Mouse (Mus musculus) gastrocnemius, adult 2 months (tissue): ENCODE data around the gene Cd207. TPM values are rescaled to one million over a fixed set of nuclear protein-coding genes. Genes with fewer than 3 reads are reported as not detected.

ENCODE experiments used
- DNase-seq: peaks from one replicate; pipeline ENCODE4 v3.0.0; 2022
- H3K27ac ChIP-seq: fragments of 200-600 bp; 2 replicates; pipeline ENCODE4 v1.8.1; 2022; ENCODE audit warnings: mild to moderate bottlenecking
- H3K4me3 ChIP-seq: fragments of 200-600 bp; 2 replicates; pipeline ENCODE4 v1.8.1; 2022; ENCODE audit warnings: mild to moderate bottlenecking, moderate library complexity
- CTCF ChIP-seq: fragments of 200-600 bp; IDR thresholded peaks from 2 replicates; pipeline ENCODE4 v1.8.1; 2022; ENCODE audit warnings: antibody characterized with exemption, mild to moderate bottlenecking, moderate library complexity
- intact Hi-C: fragments of 180-260 bp; cut with DNase I; formaldehyde crosslinking; loops from one replicate; pipeline ENCODE4 v1.15.1; 2025
- total RNA-seq, 2 experiments: library from RNA; stranded (reverse); gene quantifications; 2 replicates each; pipeline ENCODE4 v1.2.3; 2021

Gene Cd207
- total RNA-seq, 2 experiments from 2014 or later: not detected

DNA sequence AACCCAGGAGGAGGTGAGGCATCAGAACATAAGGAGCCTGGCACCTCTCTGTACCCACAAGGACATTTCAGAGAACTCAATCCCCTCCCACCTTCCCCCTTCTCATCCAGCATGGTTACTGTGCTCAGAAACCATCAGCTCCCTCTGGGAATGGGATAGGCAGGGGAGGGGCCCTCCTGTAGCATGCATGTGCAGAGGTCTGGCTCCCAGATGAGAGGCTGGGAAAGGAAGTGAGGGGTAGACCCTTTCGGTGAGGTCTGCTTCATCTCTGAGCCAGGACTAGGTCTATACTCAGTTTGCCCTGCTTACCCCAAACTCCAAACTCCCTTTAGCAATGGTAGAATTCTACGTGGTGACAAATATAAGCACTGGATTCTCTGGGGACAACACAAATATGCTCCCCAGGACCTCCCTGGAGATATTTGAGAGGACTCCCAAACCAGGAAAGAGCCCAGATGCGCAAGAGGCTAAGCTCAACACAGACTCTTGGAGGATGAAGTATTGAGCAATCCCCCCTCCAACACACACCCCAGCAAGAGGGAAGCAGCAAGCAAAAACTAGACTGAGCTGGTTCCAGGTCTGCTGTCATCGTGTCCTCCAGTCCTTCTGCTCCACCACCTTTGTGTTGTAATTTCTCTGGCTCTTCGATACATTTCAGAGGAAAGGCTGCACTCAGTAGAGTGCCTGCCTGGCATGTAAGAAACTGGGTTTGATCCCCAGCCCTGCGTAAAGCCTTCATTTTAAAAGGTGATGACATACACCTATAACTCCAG, 30.3 kb upstream of the Cd207 start:
- no peak for TF ChIP-seq CTCF

DNA sequence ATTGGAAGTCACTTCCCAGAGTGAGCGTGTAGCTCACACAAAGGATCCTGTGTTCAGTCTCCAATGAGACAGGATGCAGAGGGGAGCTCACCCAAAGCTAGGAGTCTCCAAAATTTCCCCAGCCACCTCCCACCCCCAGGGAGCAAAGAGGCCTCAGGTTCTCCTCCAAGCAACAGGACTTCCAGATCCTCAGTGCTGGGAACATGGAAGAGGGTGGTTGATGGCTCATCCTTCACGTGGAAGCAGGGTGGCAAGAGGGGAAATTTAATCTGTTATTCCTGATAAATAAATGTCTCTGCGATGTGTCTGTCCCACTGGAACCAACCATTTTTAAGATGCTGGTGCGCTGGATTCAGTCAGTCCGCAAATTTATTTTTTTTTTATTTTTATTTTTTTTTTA, 27.0 kb upstream of the Cd207 start:
- no peak overlapping the region for H3K4me3 ChIP-seq
- H3K27ac ChIP-seq: no peak overlapping the region
- no peak for TF ChIP-seq CTCF
- no peak for DNase-seq
- intact Hi-C loops: no loop called here

More for the DNA sequence above, 30.3 kb upstream of the Cd207 start:
- intact Hi-C loops: no loop called here
- Histone ChIP-seq H3K4me3 (no peak overlapping the region), H3K27ac (no peak overlapping the region)
- no peak for DNase-seq

- intact Hi-C loops: no loop called here
- no peak for TF ChIP-seq CTCF
- Histone ChIP-seq H3K27ac (no peak overlapping the region), H3K4me3 (no peak overlapping the region)
- DNase-seq: no peak
Observed at GRCm38 (mm10) chr6:83704294-83704693, 26.6 kb upstream of the Cd207 start.

- H3K27ac ChIP-seq: no peak overlapping the region
- intact Hi-C loops: no loop called here
- no peak overlapping the region for H3K4me3 ChIP-seq
- no peak for DNase-seq
- no peak for TF ChIP-seq CTCF
Observed at GRCm38 (mm10) chr6:83703722-83704078, 26.0 kb upstream of the Cd207 start.

GRCm38 (mm10) chr6:83703000-83703721, 25.5 kb upstream of the Cd207 start:
- no peak for TF ChIP-seq CTCF
- Histone ChIP-seq H3K4me3 (no peak overlapping the region), H3K27ac (no peak overlapping the region)
- no peak for DNase-seq
- intact Hi-C loops: no loop called here

- no peak overlapping the region for H3K27ac ChIP-seq
- DNase-seq: no peak
- no peak overlapping the region for H3K4me3 ChIP-seq
- TF ChIP-seq CTCF: no peak
- intact Hi-C loops: no loop called here
Observed at GRCm38 (mm10) chr6:83702146-83702999, 24.7 kb upstream of the Cd207 start.

DNA sequence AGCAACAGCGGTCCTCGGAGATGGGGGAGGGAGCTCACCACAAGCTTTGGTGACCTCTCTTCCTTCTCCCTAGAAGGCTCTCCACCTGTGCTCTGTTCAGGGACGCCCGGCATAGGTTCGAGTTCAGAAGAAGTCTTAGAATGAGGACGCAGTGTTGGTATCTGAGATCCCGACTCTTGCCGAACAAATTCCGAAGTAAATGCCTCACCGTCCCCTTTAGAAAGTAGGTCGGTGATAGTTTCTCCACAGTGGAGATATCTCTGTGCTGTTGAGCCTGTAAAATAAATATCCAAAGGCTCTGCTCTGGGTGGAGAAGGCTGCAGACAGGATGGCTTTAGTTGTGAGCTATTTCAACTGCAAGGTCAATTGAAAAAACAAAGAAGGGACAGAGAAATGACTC, 23.3 kb upstream of the Cd207 start:
- no peak overlapping the region for H3K27ac ChIP-seq
- no peak overlapping the region for H3K4me3 ChIP-seq
- intact Hi-C loops: no loop called here
- no peak for DNase-seq
- no peak for TF ChIP-seq CTCF

- no peak for TF ChIP-seq CTCF
- Histone ChIP-seq H3K4me3 (no peak overlapping the region), H3K27ac (no peak overlapping the region)
- intact Hi-C loops: no loop called here
- no peak for DNase-seq
Observed at GRCm38 (mm10) chr6:83699971-83700370, 22.3 kb upstream of the Cd207 start.

DNA sequence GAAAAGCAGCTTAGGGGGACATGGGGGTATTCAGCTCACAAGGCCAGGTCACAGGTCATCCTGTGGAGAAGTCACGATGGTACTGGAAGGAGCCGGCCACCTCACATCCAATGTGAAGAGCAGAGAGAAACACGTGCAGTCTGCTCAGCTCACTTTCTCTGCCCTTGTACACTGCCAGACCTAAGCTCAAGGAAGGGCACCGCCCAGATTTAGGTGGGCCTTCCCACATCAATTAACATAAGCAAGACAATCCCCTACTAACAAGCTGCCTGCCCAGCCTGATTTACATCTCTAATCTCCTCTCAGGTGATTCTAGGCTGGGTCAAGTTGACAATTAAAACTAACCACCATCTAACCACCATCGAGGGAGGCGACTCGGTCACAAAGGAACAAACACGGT, 20.3 kb upstream of the Cd207 start:
- intact Hi-C loops: no loop called here

GRCm38 (mm10) chr6:83696684-83697083, 19.0 kb upstream of the Cd207 start:
- DNase-seq: no peak
- TF ChIP-seq CTCF: no peak
- no peak overlapping the region for H3K4me3 ChIP-seq
- intact Hi-C loops: no loop called here
- no peak overlapping the region for H3K27ac ChIP-seq

More for the DNA sequence above, 20.3 kb upstream of the Cd207 start:
- Histone ChIP-seq H3K4me3 (no peak overlapping the region), H3K27ac (no peak overlapping the region)
- DNase-seq: no peak
- no peak for TF ChIP-seq CTCF

GRCm38 (mm10) chr6:83695731-83696130, 18.1 kb upstream of the Cd207 start:
- Histone ChIP-seq H3K4me3 (no peak overlapping the region), H3K27ac (no peak overlapping the region)
- intact Hi-C loops: no loop called here
- DNase-seq: no peak
- no peak for TF ChIP-seq CTCF

GRCm38 (mm10) chr6:83693835-83694234, 16.2 kb upstream of the Cd207 start:
- intact Hi-C loops: loop anchor here (1.0 kb wide), 1 partner anchor 37 kb away; no protein-coding TSS in a partner anchor
- TF ChIP-seq CTCF: peak; percentile 81
- peak; percentile 45 for DNase-seq

GRCm38 (mm10) chr6:83692962-83693361, 15.3 kb upstream of the Cd207 start:
- no peak for DNase-seq
- TF ChIP-seq CTCF: no peak
- Histone ChIP-seq H3K27ac (no peak overlapping the region), H3K4me3 (no peak overlapping the region)
- intact Hi-C loops: no loop called here

More at GRCm38 (mm10) chr6:83693835-83694234, 16.2 kb upstream of the Cd207 start:
- H3K4me3 ChIP-seq: no peak overlapping the region
- H3K27ac ChIP-seq: no peak overlapping the region
